Mouse (Mus musculus): ENCODE results near the gene Apoa2. TPM values are rescaled to one million over a fixed set of nuclear protein-coding genes. Genes with fewer than 3 reads are reported as not detected.
A peak's percentile ranks its signal among the peaks of the same experiment; 100 is the strongest.

Apoa2 gene
- polyA plus RNA-seq, 1 experiment from 2014 or later: 20,306 TPM

GRCm38 (mm10) chr1:171187851-171188700 is 36.8 kb upstream of the Apoa2 start:
- H3K9ac ChIP-seq (replicated peaks): no peak overlapping the region
- no peak overlapping the region for H3K4me3 ChIP-seq (ENCODE audit: low read depth, low read length)
- TF ChIP-seq EP300 (IDR thresholded peaks at IDR 0.05; ENCODE audit: low read depth) (no peak), CTCF (IDR thresholded peaks at IDR 0.05; ENCODE audit: low read depth) (no peak)
- DNase-seq (no peak), ATAC-seq (no peak)
- H3K4me2 ChIP-seq (ENCODE audit: low read depth, low read length): no peak overlapping the region
- no peak overlapping the region for H3K27ac ChIP-seq (ENCODE audit: low read depth)
- WGBS (ENCODE audit: insufficient replicate concordance): 48% methylated on average over 13 of the region's 13 CpGs
- H3K27me3 ChIP-seq (ENCODE audit: insufficient read depth, low read length): no peaks in the 10 kb centered on the region
- H3K36me3 ChIP-seq (replicated peaks; ENCODE audit: insufficient read depth, low read length): no peaks in the 10 kb centered on the region
- H3K4me1 ChIP-seq (ENCODE audit: insufficient read depth): peaks cover 7% of the 10 kb centered on the region
- H3K9me3 ChIP-seq (ENCODE audit: low read length): no peaks in the 10 kb centered on the region

DNA sequence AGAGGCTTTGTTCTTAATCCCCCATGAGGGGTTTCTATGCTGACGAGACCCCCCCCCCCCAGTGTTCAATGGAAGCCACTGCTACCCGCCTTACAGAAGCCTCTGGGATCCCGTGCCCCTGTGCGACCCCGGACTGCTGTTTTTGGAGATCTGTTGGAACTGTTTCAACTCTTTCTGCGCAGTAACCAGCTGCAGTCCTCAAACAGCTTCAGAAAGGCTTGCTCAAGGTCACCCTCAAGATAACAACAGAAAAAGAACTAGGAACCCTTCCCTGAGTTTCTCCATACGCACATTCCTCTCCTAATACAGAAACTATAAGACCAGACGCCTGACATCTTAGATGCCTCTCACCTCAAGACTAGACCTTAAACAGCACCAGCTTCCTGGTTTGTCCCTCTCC is 35.8 kb upstream of the Apoa2 start:
- TF ChIP-seq CTCF (IDR thresholded peaks at IDR 0.05; ENCODE audit: low read depth) (no peak), EP300 (IDR thresholded peaks at IDR 0.05; ENCODE audit: low read depth) (no peak)
- no peak for ATAC-seq
- DNase-seq: no peak
- no peaks in the 10 kb centered on the region for H3K9me3 ChIP-seq (ENCODE audit: low read length)
- peaks cover 2% of the 10 kb centered on the region; the same call in 1 of the 2 replicates for H3K27me3 ChIP-seq (ENCODE audit: insufficient read depth, low read length)
- peaks cover 5% of the 10 kb centered on the region for H3K4me1 ChIP-seq (ENCODE audit: insufficient read depth)
- H3K27ac ChIP-seq (ENCODE audit: low read depth): no peak overlapping the region
- WGBS (ENCODE audit: insufficient replicate concordance): 62% methylated on average over 8 of the region's 8 CpGs
- no peak overlapping the region for H3K4me2 ChIP-seq (ENCODE audit: low read depth, low read length)
- no peaks in the 10 kb centered on the region for H3K36me3 ChIP-seq (replicated peaks; ENCODE audit: insufficient read depth, low read length)
- no peak overlapping the region for H3K9ac ChIP-seq (replicated peaks)
- no peak overlapping the region for H3K4me3 ChIP-seq (ENCODE audit: low read depth, low read length)

GRCm38 (mm10) chr1:171189476-171190114 is 35.3 kb upstream of the Apoa2 start:
- ATAC-seq (no peak), DNase-seq (no peak)
- Histone ChIP-seq H3K4me3 (ENCODE audit: low read depth, low read length) (no peak overlapping the region), H3K36me3 (replicated peaks; ENCODE audit: insufficient read depth, low read length) (no peaks in the 10 kb centered on the region), H3K27me3 (ENCODE audit: insufficient read depth, low read length) (peaks cover 4% of the 10 kb centered on the region; the same call in 1 of the 2 replicates), H3K27ac (ENCODE audit: low read depth) (no peak overlapping the region), H3K4me1 (ENCODE audit: insufficient read depth) (peaks cover 5% of the 10 kb centered on the region), H3K9ac (replicated peaks) (no peak overlapping the region; the same call in 1 of the 2 replicates), H3K9me3 (ENCODE audit: low read length) (no peaks in the 10 kb centered on the region), H3K4me2 (ENCODE audit: low read depth, low read length) (no peak overlapping the region)
- WGBS (ENCODE audit: insufficient replicate concordance): 57% methylated on average over 14 of the region's 14 CpGs
- TF ChIP-seq CTCF (IDR thresholded peaks at IDR 0.05; ENCODE audit: low read depth) (no peak), EP300 (IDR thresholded peaks at IDR 0.05; ENCODE audit: low read depth) (no peak)

GRCm38 (mm10) chr1:171190832-171191231 is 34.0 kb upstream of the Apoa2 start:
- Histone ChIP-seq H3K36me3 (replicated peaks; ENCODE audit: insufficient read depth, low read length) (no peaks in the 10 kb centered on the region), H3K4me2 (ENCODE audit: low read depth, low read length) (no peak overlapping the region), H3K9ac (replicated peaks) (no peak overlapping the region), H3K27ac (ENCODE audit: low read depth) (no peak overlapping the region), H3K4me3 (ENCODE audit: low read depth, low read length) (no peak overlapping the region), H3K9me3 (ENCODE audit: low read length) (no peaks in the 10 kb centered on the region), H3K4me1 (ENCODE audit: insufficient read depth) (peaks cover 8% of the 10 kb centered on the region), H3K27me3 (ENCODE audit: insufficient read depth, low read length) (peaks cover 13% of the 10 kb centered on the region)
- 86% methylated on average over 9 of the region's 9 CpGs for WGBS (ENCODE audit: insufficient replicate concordance)
- no peak for TF ChIP-seq EP300 (IDR thresholded peaks at IDR 0.05; ENCODE audit: low read depth)
- TF ChIP-seq CTCF (IDR thresholded peaks at IDR 0.05; ENCODE audit: low read depth): no peak
- ATAC-seq (no peak), DNase-seq (no peak)

GRCm38 (mm10) chr1:171192283-171192682 is 32.6 kb upstream of the Apoa2 start:
- H3K9me3 ChIP-seq (ENCODE audit: low read length): no peaks in the 10 kb centered on the region
- no peak overlapping the region for H3K4me3 ChIP-seq (ENCODE audit: low read depth, low read length)
- TF ChIP-seq CTCF (IDR thresholded peaks at IDR 0.05; ENCODE audit: low read depth): no peak
- TF ChIP-seq EP300 (IDR thresholded peaks at IDR 0.05; ENCODE audit: low read depth): no peak
- H3K4me2 ChIP-seq (ENCODE audit: low read depth, low read length): no peak overlapping the region
- no peak overlapping the region for H3K27ac ChIP-seq (ENCODE audit: low read depth)
- no peak for DNase-seq
- 65% methylated on average over 10 of the region's 10 CpGs for WGBS (ENCODE audit: insufficient replicate concordance)
- ATAC-seq: no peak
- peaks cover 13% of the 10 kb centered on the region for H3K4me1 ChIP-seq (ENCODE audit: insufficient read depth)
- no peaks in the 10 kb centered on the region for H3K36me3 ChIP-seq (replicated peaks; ENCODE audit: insufficient read depth, low read length)
- H3K27me3 ChIP-seq (ENCODE audit: insufficient read depth, low read length): peaks cover 21% of the 10 kb centered on the region
- no peak overlapping the region for H3K9ac ChIP-seq (replicated peaks)

DNA sequence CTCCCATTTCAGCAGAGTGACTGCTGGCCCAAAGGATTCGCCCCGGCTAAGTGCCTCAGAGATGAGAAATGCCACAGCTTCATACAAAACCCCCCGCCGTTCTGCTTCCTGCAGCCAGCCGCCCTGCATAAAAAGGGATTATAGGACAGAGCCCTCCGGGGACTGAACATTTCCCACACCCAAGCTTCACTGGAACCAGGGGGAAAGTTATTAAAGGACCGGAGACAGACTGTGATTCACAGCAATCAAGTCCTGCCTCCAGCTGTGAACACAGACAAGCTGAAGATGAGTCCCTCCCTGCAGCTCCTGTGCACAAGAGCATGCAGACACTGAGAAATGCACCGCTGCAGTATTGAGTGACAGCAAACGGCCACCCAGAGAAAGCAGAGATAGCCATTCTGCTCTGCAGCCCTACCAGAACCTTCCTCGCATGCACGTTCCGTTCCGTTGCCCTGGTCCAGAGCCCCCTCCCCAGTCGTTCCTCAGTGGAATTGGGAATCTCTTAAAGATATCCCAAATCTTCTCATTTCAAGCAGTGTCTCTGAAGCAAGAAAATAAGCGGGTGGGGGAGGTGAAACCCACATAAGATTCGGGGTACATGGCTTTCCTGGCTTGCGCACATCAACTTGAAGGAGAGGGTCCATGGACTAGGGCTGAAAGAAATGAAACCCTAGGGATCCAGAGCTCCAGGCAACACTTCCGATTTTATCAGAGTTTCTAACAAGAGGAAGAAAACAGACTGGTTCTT is 31.6 kb upstream of the Apoa2 start:
- no peak overlapping the region for H3K9ac ChIP-seq (replicated peaks)
- TF ChIP-seq CTCF (IDR thresholded peaks at IDR 0.05; ENCODE audit: low read depth) (no peak), EP300 (IDR thresholded peaks at IDR 0.05; ENCODE audit: low read depth) (no peak)
- H3K27ac ChIP-seq (ENCODE audit: low read depth): no peak overlapping the region
- H3K4me3 ChIP-seq (ENCODE audit: low read depth, low read length): 0 out of 2 replicates have a peak overlapping the region, but pooled peaks have one; percentile 2
- WGBS (ENCODE audit: insufficient replicate concordance): 17% methylated on average over 18 of the region's 18 CpGs
- no peak for ATAC-seq
- no peaks in the 10 kb centered on the region for H3K36me3 ChIP-seq (replicated peaks; ENCODE audit: insufficient read depth, low read length)
- peaks cover 21% of the 10 kb centered on the region for H3K27me3 ChIP-seq (ENCODE audit: insufficient read depth, low read length)
- H3K4me1 ChIP-seq (ENCODE audit: insufficient read depth): peaks cover 13% of the 10 kb centered on the region
- H3K9me3 ChIP-seq (ENCODE audit: low read length): no peaks in the 10 kb centered on the region
- peak overlapping the region; percentile 49 for H3K4me2 ChIP-seq (ENCODE audit: low read depth, low read length)
- no peak for DNase-seq
